Mouse (Mus musculus): ENCODE measurements around the gene Gm9195.

Gene Gm9195

DNA sequence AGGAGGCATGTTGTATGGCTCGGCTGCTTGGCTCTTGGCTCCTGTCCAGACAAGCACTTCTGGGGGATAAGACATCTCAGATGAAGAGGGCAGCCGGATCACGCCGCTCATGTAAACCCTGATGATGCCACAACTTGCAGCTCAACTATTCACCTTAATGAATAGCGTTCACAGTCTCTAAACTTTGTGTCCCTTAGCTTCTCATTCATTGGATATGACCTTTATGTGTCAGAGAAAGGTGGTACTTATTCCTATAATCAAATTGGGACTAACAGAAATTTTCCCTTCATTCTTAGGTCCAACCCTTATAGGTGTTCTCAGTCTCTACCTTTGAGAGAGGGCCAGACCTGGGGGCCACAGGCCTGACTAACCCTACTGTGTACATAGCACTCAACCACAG, at the start of gene Gm9195:
Gene Gm9195, minus strand, starts transcription at position 101 of the 400 bp plus-strand sequence.
- DNase-seq = no peak

DNA sequence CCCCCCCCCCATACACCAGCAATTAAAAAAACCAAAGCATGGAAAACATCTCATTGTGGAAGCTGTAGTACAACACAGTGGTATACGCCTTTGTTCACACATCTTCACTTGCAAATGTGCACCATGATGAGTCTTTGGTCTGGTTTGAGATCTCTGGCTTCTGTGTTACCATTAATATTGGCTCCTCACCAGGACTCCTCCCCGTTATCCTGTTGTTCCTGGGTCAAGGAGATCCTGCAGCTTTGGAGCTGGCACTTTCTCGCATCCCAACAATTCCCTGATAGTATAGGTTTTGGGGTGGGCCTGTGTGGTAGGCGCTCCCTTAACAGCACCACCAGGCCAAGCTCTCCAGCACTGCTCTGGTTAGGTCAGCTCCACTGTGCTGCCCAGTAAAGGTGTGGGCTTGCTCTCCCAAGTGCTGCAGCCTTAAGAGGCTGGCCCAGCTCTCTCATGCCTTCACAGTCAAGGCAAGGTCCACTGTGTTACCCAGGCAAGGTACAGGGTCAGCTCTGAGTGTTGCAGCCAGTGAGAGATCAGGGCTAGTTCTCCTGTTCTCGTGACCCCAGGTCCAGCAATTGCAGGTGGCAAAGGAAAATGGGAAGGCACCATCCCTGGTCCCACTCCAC, 44.9 kb upstream of the Gm9195 start:
- no peak for DNase-seq

- DNase-seq = no peak
These were observed 42.2 kb upstream of the Gm9195 start for GRCm38 (mm10) chr14:72533862-72534261.

GRCm38 (mm10) chr14:72532028-72532917, 40.6 kb upstream of the Gm9195 start:
- DNase-seq = peak; percentile 20

DNA sequence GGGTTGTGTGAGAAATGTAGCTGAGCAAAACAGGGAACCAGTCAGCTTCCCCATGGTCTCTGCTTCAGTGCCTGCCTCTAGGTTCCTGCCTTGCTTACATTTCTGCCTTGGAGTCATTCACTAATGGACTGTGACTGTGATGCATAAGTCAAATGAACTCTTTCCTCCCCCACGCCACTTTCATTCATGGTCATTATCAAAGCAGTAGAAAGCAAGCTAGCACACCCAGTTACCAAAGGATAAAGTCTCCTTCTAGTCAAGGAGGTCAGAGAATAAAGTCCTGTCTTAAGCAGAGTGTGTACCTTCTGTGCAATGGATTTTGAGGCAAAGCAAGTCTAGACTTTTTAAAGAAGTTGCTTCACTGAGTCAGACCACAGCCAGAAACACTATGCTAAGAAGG, 35.5 kb upstream of the Gm9195 start:
- no peak for DNase-seq

DNA sequence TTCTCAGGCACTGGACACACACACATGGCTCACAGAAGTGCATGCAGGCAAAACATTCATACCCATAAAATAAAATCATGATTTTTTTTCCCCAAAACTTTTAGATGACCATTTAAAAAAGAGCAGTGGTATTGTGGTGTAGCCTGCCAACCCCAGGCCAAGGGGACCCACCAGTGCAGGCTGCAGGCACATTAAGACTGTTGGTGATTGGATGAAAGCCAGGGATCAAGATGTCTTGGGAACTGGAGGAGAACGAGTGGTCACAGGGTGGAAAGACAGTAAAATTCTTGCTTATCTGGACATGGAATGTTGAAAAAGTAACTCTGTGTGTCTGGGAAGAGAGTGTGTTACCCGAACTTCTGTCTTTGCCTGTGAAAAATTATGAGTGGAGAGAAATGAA, 27.9 kb upstream of the Gm9195 start:
- DNase-seq = no peak

- no peak for DNase-seq
These were observed 27.1 kb upstream of the Gm9195 start for GRCm38 (mm10) chr14:72518786-72519185.

- peak; percentile 18 for DNase-seq
These were observed 24.7 kb upstream of the Gm9195 start for GRCm38 (mm10) chr14:72516376-72516775.

DNA sequence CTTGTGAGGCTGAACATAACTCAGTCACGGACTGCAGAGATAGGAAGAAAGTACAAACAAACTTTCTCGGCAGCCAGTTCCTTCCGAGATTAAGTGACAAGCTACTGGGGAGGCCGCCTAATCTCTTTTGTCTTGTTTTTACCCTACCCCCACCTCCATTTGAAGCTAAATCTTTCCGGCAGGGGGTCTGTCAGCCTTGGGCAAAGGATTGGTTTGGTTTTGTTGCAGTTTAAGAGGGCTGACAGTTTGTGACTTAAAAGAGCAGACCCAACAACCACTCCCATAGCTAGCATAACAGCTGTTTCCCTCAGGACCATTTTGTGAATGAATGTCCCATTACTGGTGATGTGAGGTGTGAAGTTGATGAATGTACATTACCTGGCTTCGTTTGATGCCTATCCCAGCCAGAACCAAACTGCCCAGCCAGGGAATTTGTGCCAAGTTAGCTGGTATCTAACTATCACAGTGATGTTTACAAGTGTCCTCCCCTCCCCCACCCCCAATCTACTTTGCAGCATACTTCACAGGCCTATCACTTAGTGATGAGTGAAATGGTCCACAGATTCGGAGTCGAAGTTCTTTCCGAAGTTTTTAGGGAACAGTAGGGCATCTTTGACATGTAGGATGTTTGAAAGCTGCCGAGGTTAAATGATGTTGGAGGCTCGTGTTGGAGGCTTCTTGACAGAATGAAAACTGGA, 15.2 kb upstream of the Gm9195 start:
- DNase-seq = no peak

GRCm38 (mm10) chr14:72506018-72506722, 14.5 kb upstream of the Gm9195 start:
- DNase-seq = no peak

DNA sequence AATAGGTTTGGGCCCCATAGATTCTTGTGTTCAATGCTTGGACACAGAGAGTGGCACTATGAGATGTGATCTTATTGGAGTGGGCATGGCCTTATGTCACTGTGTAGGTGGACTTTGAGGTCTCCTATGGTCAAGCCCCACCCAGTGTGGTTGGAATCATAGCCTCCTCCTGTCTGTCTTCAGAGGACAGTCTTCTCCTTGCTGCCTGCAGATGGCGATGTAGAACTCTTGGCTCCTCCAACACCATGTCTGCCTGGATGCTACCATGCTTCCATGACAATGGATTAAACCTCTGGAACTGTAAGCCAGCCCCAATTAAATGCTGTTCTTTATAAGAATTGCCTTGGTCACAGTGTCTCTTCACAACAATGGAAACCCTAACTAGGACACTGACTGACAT, 13.3 kb upstream of the Gm9195 start:
- peak; percentile 9 for DNase-seq

DNA sequence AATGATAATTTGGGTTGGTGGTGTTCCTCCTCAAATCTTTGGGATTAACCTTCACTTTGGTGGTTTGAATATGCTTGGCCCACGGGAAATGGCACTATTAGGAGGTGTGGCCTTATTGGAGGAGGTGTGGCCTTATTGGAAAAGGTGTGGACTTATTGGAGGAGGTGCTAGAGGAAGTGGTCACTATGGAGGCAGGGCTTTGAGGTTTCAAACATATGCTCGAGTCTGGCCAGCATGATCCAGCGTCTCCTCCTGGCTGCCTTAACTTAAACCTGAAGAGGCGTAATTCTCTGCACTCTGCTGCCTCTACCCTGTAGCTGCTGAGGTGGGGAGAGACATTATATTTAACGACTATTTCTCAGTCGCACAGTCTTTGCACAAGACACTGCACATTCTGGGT, 11.6 kb upstream of the Gm9195 start:
- no peak for DNase-seq

DNA sequence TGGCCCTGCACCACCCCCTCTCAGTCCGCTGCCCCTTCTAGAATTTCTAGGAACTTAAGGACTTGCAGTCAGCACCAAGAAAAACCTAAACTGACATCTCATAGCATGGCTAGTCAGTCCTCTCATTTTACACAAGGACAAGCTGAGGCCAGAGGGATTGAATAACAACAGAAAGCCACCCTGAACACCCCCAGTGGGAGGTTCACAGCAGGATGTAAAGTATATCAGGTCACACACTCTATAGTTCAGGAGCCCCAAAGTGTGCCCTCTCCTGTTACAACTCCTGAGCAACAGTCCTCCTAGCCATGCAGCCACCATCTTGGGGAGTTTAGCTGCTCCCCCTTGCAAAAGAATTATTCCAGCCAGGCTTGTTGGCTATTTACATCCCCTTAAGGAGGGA, 2.1 kb upstream of the Gm9195 start:
- DNase-seq = no peak

- DNase-seq = no peak
These were observed 1.3 kb downstream of the Gm9195 start for GRCm38 (mm10) chr14:72490367-72490766.

- no peak for DNase-seq
These were observed 17.1 kb downstream of the Gm9195 start for GRCm38 (mm10) chr14:72474501-72474900.

DNA sequence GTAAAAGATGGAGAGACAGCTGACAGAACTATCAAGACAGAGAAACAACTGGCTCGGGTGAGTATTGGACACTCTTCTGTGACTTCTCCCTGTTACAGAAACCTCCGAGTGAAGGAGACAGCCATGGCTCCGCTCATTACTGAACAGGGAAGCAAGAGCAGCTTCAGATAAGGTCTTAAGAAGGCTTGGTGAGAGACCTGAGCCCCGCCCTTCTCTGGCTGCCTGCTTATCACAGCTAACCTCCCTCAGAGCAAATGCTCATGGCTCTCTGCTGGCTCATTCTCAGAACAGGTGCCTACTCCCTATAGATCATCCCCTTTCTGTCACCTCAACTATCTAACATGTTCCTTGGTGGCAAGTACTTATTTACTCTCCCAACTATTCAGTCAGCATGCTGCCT, 23.2 kb downstream of the Gm9195 start:
- no peak for DNase-seq

DNA sequence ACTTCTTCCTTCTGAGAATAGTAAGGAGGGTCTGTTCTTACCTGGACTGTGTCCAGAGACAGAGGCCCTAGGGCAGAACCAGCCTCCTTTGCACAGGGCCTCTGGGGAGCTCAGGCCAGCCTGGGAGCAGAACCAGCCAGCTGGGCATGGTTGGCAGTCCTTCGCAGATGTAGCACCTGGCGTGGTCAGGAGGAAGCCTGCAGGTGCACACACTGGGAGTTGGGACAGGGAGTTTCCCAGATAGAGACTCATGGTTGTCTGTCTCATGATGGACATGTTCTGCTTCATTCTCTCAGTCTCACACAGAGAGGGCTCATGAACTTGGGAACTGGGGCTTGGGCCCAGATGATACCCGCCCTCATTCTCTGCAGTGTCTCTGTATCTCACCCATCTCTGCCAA, 25.3 kb downstream of the Gm9195 start:
- DNase-seq = no peak

DNA sequence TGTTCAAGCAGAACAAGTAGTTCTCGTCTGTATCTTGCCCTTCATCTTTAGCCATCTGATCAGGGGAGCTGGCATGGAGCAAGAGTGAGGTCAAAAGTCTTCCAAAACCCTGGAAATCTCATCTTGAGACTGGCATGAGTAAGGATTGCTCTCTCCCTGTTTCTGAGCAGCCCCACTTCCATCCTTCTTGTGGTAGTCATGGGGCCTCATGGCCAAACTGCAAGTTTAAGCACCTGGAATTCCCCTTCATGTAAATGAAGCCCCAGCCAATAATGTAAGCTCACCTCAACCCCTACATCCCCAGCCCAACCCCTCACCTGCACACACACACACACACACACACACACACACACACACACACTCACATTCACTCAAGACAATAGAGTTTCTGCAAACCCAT, 30.0 kb downstream of the Gm9195 start:
- no peak for DNase-seq

DNA sequence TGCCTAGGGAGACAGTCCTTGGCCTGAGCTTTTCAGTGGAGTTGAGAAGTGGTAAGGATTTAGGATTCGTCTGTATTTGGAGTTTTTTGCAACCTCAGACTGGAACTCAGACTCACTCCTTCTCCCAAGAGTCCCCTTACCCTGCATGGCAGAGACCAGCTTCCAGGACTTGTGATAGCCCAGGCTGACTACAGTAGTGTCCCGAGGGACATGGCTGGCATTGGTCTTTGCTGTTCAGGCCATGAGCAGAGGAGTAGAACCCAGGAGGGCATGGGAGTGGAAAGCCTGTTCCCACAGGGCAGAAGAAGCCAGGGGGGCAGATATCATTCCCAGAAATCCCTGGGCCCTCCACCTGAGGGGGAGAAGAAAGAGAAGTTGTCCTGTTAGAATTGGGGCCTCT, 31.3 kb downstream of the Gm9195 start:
- DNase-seq = no peak

DNA sequence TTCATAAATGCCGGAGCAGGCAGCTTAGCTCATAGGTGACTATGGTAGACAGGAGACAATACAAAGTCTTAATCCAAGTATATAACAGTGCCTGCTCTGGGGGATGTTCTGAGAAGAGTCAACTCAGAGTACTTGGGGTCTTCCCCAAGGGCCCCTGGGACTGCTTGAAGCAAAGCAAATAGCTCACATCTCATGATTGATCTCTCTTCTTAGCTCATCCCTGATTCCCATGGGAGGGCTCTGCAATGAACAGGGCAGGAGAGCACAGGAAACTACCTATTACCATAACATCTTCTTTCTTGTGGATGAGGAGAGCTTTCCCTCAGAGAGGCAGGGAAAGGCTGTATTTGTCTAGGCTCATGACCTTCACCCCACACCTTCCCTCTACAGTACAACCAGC, 32.7 kb downstream of the Gm9195 start:
- no peak for DNase-seq

DNA sequence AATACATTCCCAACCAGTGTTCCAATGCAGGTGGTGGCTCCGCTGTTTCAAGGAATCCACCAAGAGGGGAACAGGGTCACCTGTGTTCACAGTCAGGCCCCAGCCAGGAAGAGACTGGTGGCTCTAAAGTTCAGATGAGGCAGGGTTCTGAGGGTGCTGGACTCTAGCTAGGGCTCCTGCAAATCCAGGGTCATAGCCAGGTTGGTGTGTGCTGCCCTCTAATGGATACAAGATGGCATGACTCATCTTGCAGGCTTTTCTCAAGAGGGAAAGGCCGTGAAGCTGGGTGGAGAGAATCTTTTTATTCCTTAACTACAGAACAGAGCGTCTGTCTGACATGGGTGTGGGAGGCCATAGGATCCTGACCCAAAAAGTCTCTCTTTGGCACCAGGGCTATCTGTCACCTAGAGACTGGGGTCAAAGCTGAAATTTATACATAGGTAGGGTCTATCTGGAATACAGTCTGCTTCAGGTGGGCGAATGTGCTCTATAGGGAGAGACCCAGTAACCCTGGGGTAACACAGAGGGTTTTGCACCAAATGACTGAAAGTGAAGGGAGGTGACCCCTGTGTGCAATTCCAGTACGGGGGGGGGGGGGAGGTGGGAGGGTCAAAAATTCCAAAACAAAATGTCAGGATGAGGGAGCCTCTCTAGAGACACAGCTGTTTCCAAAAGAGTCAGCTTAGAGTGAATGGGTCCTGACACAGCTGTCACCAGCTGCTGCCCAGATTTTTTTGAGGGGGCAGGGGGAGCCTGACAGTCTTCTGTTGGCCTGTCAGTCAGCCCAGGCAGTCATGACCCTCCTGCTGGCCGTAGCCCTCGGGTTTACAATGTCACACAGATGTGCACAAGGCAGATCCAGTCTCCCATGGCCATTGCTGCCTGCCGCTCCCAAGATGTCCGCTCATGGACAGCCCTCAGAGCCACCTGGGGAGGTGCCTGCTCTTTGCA, 44.2 kb downstream of the Gm9195 start:
- peak; percentile 9 for DNase-seq

- DNase-seq = no peak
These were observed 48.7 kb downstream of the Gm9195 start for GRCm38 (mm10) chr14:72442936-72443335.
